Mouse (Mus musculus): ENCODE measurements around the gene Utp20. TPM values are rescaled to one million over a fixed set of nuclear protein-coding genes. Genes with fewer than 3 reads are reported as not detected.

The Utp20 gene
- polyA plus RNA-seq, 1 experiment from 2014 or later = 9.8 TPM

- DNase-seq (ENCODE audit: low spot score) = no peak
Measured at GRCm38 (mm10) chr10:88717756-88718025, 108.9 kb downstream of the Utp20 start.

- DNase-seq (ENCODE audit: low spot score) = no peak
Measured at GRCm38 (mm10) chr10:88716986-88717755, 109.4 kb downstream of the Utp20 start.

DNA sequence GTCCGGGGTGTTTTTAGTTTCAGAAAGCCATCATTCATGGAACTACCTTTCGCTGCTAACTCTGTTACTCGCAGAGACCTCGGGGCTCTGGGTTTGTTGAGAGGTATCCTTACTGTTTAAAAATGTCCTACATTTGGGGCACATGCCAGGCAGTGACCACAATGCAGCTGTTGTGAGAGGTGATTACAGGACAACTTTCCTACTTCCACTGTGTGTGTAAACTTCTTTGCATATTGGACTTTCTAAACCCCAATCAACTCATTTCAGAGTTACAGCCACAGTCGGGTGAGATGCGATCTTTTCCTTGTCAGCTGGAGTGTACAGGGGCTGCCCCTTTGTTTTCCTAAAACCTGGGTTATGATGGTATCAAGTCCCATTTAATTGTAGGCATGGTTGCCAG, 111.0 kb downstream of the Utp20 start:
- no peak for DNase-seq (ENCODE audit: low spot score)

- no peak for DNase-seq (ENCODE audit: low spot score)
Measured at GRCm38 (mm10) chr10:88714744-88715143, 111.9 kb downstream of the Utp20 start.

- no peak for DNase-seq (ENCODE audit: low spot score)
Measured at GRCm38 (mm10) chr10:88712359-88712758, 114.2 kb downstream of the Utp20 start.

GRCm38 (mm10) chr10:88708671-88709523, 117.7 kb downstream of the Utp20 start:
- peak; percentile 18 for DNase-seq (ENCODE audit: low spot score)

GRCm38 (mm10) chr10:88700938-88701337, 125.7 kb downstream of the Utp20 start:
- no peak for DNase-seq (ENCODE audit: low spot score)

Other genes starting within 250 kb of the Utp20 start
- gene Mybpc1, start 221.7 kb downstream of the Utp20 start, polyA plus RNA-seq (2015; fragmentation: Nextera tagmentation; extraction: Ambion mirVana) = 1.3 and 1.7 TPM in 2 replicates
- 12.0 and 16.3 TPM in 2 replicates for gene Spic, start 141.8 kb downstream of the Utp20 start, polyA plus RNA-seq (2015; fragmentation: Nextera tagmentation; extraction: Ambion mirVana)
- gene Arl1, start 95.9 kb downstream of the Utp20 start, polyA plus RNA-seq (2015; fragmentation: Nextera tagmentation; extraction: Ambion mirVana) = 114 and 124 TPM in 2 replicates
- gene Slc5a8, start 59.2 kb upstream of the Utp20 start, polyA plus RNA-seq (2015; fragmentation: Nextera tagmentation; extraction: Ambion mirVana) = 0.63 and 0.70 TPM in 2 replicates